Mouse (Mus musculus) kidney, postnatal 0 days (tissue): ENCODE results near the gene Msmb. TPM values are rescaled to one million over a fixed set of nuclear protein-coding genes. Genes with fewer than 3 reads are reported as not detected.

ENCODE experiments used
- ATAC-seq: fragments of 200-750 bp; cut with Nextera tagmentation; replicated peaks from 2 replicates; pipeline ENCODE4 v1.8.0; 2017; ENCODE audit warnings: low read depth, moderate number of reproducible peaks, moderate TSS enrichment, moderate library complexity; ENCODE audit not compliant: low FRiP score
- DNase-seq: peaks from one replicate; pipeline ENCODE4 v3.0.0-alpha.2; 2016; ENCODE audit warnings: low spot score
- H3K27ac ChIP-seq: fragments of 300-500 bp; sonication (generic); 2 replicates; pipeline ENCODE4 v1.5.1; 2014; ENCODE audit warnings: mild to moderate bottlenecking
- H3K27me3 ChIP-seq: fragments of 300-500 bp; sonication (generic); 2 replicates; pipeline ENCODE4 v1.6.1; 2014; ENCODE audit warnings: low read length, mixed read lengths; ENCODE audit not compliant: insufficient read depth
- H3K36me3 ChIP-seq: fragments of 300-500 bp; sonication (generic); 2 replicates; pipeline ENCODE4 v1.6.1; 2014; ENCODE audit warnings: low read length, mixed read lengths; ENCODE audit not compliant: insufficient read depth
- H3K4me1 ChIP-seq: fragments of 300-500 bp; sonication (generic); replicated peaks from 2 replicates; pipeline ENCODE4 v1.6.1; 2014; ENCODE audit warnings: antibody characterized with exemption, low read length, mixed read lengths; ENCODE audit not compliant: insufficient read depth
- H3K4me2 ChIP-seq: fragments of 300-500 bp; sonication (generic); 2 replicates; pipeline ENCODE4 v1.6.1; 2014; ENCODE audit warnings: mild to moderate bottlenecking, low read length, moderate library complexity, mixed read lengths
- H3K4me3 ChIP-seq: fragments of 300-500 bp; sonication (generic); replicated peaks from 2 replicates; pipeline ENCODE4 v1.5.1; 2014; ENCODE audit warnings: low read depth, low read length
- H3K9ac ChIP-seq: fragments of 300-500 bp; sonication (generic); 2 replicates; pipeline ENCODE4 v1.6.1; 2014; ENCODE audit warnings: low read depth, low read length
- H3K9me3 ChIP-seq: fragments of 300-500 bp; sonication (generic); replicated peaks from 2 replicates; pipeline ENCODE4 v1.6.1; 2016; ENCODE audit warnings: low read length, inconsistent platforms, mixed read lengths
- CTCF ChIP-seq: IDR thresholded peaks from 2 replicates; pipeline ENCODE4 v1.5.1; 2016; ENCODE audit warnings: antibody characterized with exemption, low read depth, mild to moderate bottlenecking, moderate library complexity
- WGBS: fragments of 180-500 bp; shearing (Covaris S2); extraction: QIAGEN DNeasy Blood & Tissue Kit; methylation state at CpG from one replicate; pipeline ENCODE4 v1.1.7; 2014; 5-methylcytosine and 5-hydroxymethylcytosine counted together
- polyA plus RNA-seq: library from polyadenylated mRNA; unstranded; fragments of >200 nt; fragmentation: Nextera tagmentation; extraction: Ambion mirVana; gene quantifications from 2 replicates; pipeline ENCODE4 v1.2.1, GENCODE M21; 2015

Gene Msmb
- polyA plus RNA-seq, 1 experiment from 2014 or later: not detected

DNA sequence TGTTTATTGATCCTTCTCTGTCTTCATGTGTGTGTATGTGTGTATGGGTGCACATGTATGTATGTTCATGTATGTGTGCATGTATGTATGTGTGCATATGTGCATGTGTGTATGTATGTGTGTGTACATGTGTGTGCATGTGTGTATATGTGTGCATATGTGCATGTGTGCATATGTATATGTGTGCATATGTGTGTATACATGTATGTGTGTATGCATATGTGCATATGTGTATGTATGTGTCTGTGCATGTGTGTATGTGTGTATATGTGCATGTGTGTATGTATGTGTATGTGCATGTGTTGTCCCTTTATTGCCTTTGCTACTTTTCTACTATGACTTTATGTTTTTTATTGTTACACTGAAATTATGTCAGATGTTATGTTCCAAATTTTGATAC is 2.9 kb downstream of the Msmb start:
- no peaks in the 10 kb centered on the region for H3K4me1 ChIP-seq
- no peak for TF ChIP-seq CTCF
- DNase-seq: no peak

DNA sequence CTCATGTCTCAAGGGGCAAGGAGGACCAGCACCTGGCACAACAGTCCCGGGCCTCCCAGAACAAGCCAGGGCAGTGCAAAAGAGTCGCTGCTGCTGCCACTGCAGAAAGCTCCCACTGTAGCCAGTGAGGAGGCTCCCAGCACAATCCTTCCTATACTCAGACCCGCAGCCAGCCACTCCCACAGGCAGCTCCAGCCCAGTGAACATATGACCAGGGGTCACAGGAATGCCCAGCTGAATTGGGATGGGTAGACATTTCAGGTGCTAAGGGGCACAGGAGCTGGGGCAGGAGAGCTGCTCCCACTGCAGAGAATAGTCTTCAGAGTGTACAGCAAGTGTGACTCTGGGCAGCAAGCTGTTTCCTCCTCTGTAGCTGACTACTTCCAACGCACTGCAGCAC is 3.6 kb downstream of the Msmb start:
- DNase-seq (no peak), ATAC-seq (no peak)
- Histone ChIP-seq H3K4me1 (no peaks in the 10 kb centered on the region), H3K27me3 (no peaks in the 10 kb centered on the region), H3K4me3 (no peak overlapping the region), H3K9me3 (no peaks in the 10 kb centered on the region), H3K9ac (no peak overlapping the region), H3K27ac (no peak overlapping the region), H3K4me2 (no peak overlapping the region), H3K36me3 (no peaks in the 10 kb centered on the region)
- TF ChIP-seq CTCF: no peak
- WGBS: 43% methylated on average over 4 of the region's 4 CpGs

More for the DNA sequence above, 2.9 kb downstream of the Msmb start:
- Histone ChIP-seq H3K36me3 (no peaks in the 10 kb centered on the region), H3K27ac (no peak overlapping the region), H3K27me3 (no peaks in the 10 kb centered on the region), H3K9ac (no peak overlapping the region), H3K4me2 (no peak overlapping the region), H3K4me3 (no peak overlapping the region), H3K9me3 (no peaks in the 10 kb centered on the region)
- ATAC-seq: no peak

GRCm38 (mm10) chr14:32145809-32146511 is 4.1 kb downstream of the Msmb start:
- no peak overlapping the region for H3K4me3 ChIP-seq
- ATAC-seq (no peak), DNase-seq (peak; percentile 44)
- 56% methylated on average over 7 of the region's 7 CpGs for WGBS
- TF ChIP-seq CTCF: no peak
- no peaks in the 10 kb centered on the region for H3K4me1 ChIP-seq
- H3K36me3 ChIP-seq: no peaks in the 10 kb centered on the region
- H3K9me3 ChIP-seq: no peaks in the 10 kb centered on the region
- H3K9ac ChIP-seq: no peak overlapping the region
- H3K27ac ChIP-seq: no peak overlapping the region
- no peak overlapping the region for H3K4me2 ChIP-seq
- no peaks in the 10 kb centered on the region for H3K27me3 ChIP-seq

GRCm38 (mm10) chr14:32146578-32146977 is 4.8 kb downstream of the Msmb start:
- no peak for TF ChIP-seq CTCF
- H3K9me3 ChIP-seq: no peaks in the 10 kb centered on the region
- H3K36me3 ChIP-seq: no peaks in the 10 kb centered on the region
- WGBS: 67% methylated on average over 2 of the region's 2 CpGs
- H3K9ac ChIP-seq: no peak overlapping the region
- no peak for DNase-seq
- ATAC-seq: no peak
- H3K27ac ChIP-seq: no peak overlapping the region
- H3K27me3 ChIP-seq: no peaks in the 10 kb centered on the region
- no peaks in the 10 kb centered on the region for H3K4me1 ChIP-seq
- H3K4me2 ChIP-seq: no peak overlapping the region
- no peak overlapping the region for H3K4me3 ChIP-seq

- Histone ChIP-seq H3K27me3 (no peaks in the 10 kb centered on the region), H3K9me3 (no peaks in the 10 kb centered on the region), H3K4me2 (no peak overlapping the region), H3K9ac (no peak overlapping the region), H3K27ac (no peak overlapping the region), H3K36me3 (no peaks in the 10 kb centered on the region), H3K4me3 (no peak overlapping the region), H3K4me1 (no peaks in the 10 kb centered on the region)
- TF ChIP-seq CTCF: peak; percentile 42; the same call in 1 of the 2 replicates
- WGBS: 82% methylated on average over 2 of the region's 2 CpGs
- ATAC-seq (no peak), DNase-seq (no peak)
These were observed 9.0 kb downstream of the Msmb start for GRCm38 (mm10) chr14:32150872-32151271.

GRCm38 (mm10) chr14:32152243-32152965 is 10.6 kb downstream of the Msmb start:
- H3K27me3 ChIP-seq: no peaks in the 10 kb centered on the region
- H3K9ac ChIP-seq: no peak overlapping the region
- H3K27ac ChIP-seq: no peak overlapping the region
- DNase-seq (no peak), ATAC-seq (no peak)
- TF ChIP-seq CTCF: no peak
- WGBS: 85% methylated on average over 18 of the region's 18 CpGs
- H3K4me1 ChIP-seq: no peaks in the 10 kb centered on the region
- no peak overlapping the region for H3K4me3 ChIP-seq
- no peaks in the 10 kb centered on the region for H3K36me3 ChIP-seq
- H3K4me2 ChIP-seq: no peak overlapping the region
- H3K9me3 ChIP-seq: no peaks in the 10 kb centered on the region
